Mouse (Mus musculus) stomach, embryonic 16.5 days (tissue): ENCODE measurements around the gene Kpna2. TPM values are rescaled to one million over a fixed set of nuclear protein-coding genes. Genes with fewer than 3 reads are reported as not detected.

ENCODE experiments used
- ATAC-seq: fragments of 200-750 bp; cut with Nextera tagmentation; 2 replicates; pipeline ENCODE4 v1.8.0; 2017; ENCODE audit warnings: moderate number of reproducible peaks, moderate TSS enrichment; ENCODE audit not compliant: insufficient read depth, low FRiP score
- H3K27ac ChIP-seq: fragments of 300-500 bp; sonication (generic); 2 replicates; pipeline ENCODE4 v1.5.1; 2014; ENCODE audit warnings: low read length
- H3K27me3 ChIP-seq: fragments of 300-500 bp; sonication (generic); 2 replicates; pipeline ENCODE4 v1.6.1; 2014; ENCODE audit warnings: low read length, control low read depth, mixed read lengths; ENCODE audit not compliant: control insufficient read depth, insufficient read depth
- H3K36me3 ChIP-seq: fragments of 300-500 bp; sonication (generic); 2 replicates; pipeline ENCODE4 v1.6.1; 2014; ENCODE audit warnings: low read length; ENCODE audit not compliant: control insufficient read depth, insufficient read depth
- H3K4me1 ChIP-seq: fragments of 300-500 bp; sonication (generic); 2 replicates; pipeline ENCODE4 v1.6.1; 2014; ENCODE audit warnings: low read length, control low read depth, mixed read lengths; ENCODE audit not compliant: control insufficient read depth, insufficient read depth
- H3K4me2 ChIP-seq: fragments of 300-500 bp; sonication (generic); 2 replicates; pipeline ENCODE4 v1.6.1; 2014; ENCODE audit warnings: low read depth, low read length, mixed read lengths
- H3K4me3 ChIP-seq: fragments of 300-500 bp; sonication (generic); replicated peaks from 2 replicates; pipeline ENCODE4 v1.5.1; 2014; ENCODE audit warnings: mild to moderate bottlenecking, low read length
- H3K9ac ChIP-seq: fragments of 300-500 bp; sonication (generic); 2 replicates; pipeline ENCODE4 v1.6.1; 2014; ENCODE audit warnings: low read length
- H3K9me3 ChIP-seq: fragments of 300-500 bp; sonication (generic); replicated peaks from 2 replicates; pipeline ENCODE4 v1.6.1; 2016; ENCODE audit warnings: low read length, control low read depth; ENCODE audit not compliant: control insufficient read depth
- WGBS: fragments of 180-500 bp; shearing (Covaris S2); extraction: QIAGEN DNeasy Blood & Tissue Kit; methylation state at CpG from one replicate; pipeline ENCODE4 v1.1.7; 2014; 5-methylcytosine and 5-hydroxymethylcytosine counted together
- polyA plus RNA-seq: library from polyadenylated mRNA; unstranded; fragments of >200 nt; fragmentation: Nextera tagmentation; extraction: Ambion mirVana; gene quantifications from 2 replicates; pipeline ENCODE4 v1.2.1, GENCODE M21; 2015

Gene Kpna2
- polyA plus RNA-seq, 1 experiment from 2014 or later, result 327 TPM

- Histone ChIP-seq H3K4me1 (peaks cover 11% of the 10 kb centered on the region; the same call in 1 of the 2 replicates), H3K27ac (no peak overlapping the region), H3K4me2 (no peak overlapping the region), H3K9ac (no peak overlapping the region), H3K27me3 (no peaks in the 10 kb centered on the region), H3K4me3 (no peak overlapping the region), H3K9me3 (no peaks in the 10 kb centered on the region), H3K36me3 (no peaks in the 10 kb centered on the region)
- WGBS, result 62% methylated on average over 8 of the region's 8 CpGs
- ATAC-seq, result no peak; the same call in 1 of the 2 replicates
These were observed 23.1 kb downstream of the Kpna2 start for GRCm38 (mm10) chr11:106976194-106976593.

- Histone ChIP-seq H3K27ac (no peak overlapping the region), H3K4me1 (peaks cover 11% of the 10 kb centered on the region; the same call in 1 of the 2 replicates), H3K9ac (no peak overlapping the region), H3K4me3 (no peak overlapping the region), H3K4me2 (no peak overlapping the region), H3K36me3 (no peaks in the 10 kb centered on the region), H3K27me3 (no peaks in the 10 kb centered on the region), H3K9me3 (no peaks in the 10 kb centered on the region)
- WGBS, result 37% methylated on average over 8 of the region's 8 CpGs
- ATAC-seq, result no peak
These were observed 23.7 kb downstream of the Kpna2 start for GRCm38 (mm10) chr11:106975419-106976177.

- Histone ChIP-seq H3K4me3 (no peak overlapping the region), H3K4me2 (no peak overlapping the region), H3K36me3 (no peaks in the 10 kb centered on the region), H3K27ac (no peak overlapping the region), H3K4me1 (peaks cover 11% of the 10 kb centered on the region; the same call in 1 of the 2 replicates), H3K9me3 (no peaks in the 10 kb centered on the region), H3K27me3 (no peaks in the 10 kb centered on the region), H3K9ac (no peak overlapping the region)
- ATAC-seq, result no peak
- 90% methylated on average over 2 of the region's 2 CpGs for WGBS
These were observed 24.9 kb downstream of the Kpna2 start for GRCm38 (mm10) chr11:106974440-106974839.

DNA sequence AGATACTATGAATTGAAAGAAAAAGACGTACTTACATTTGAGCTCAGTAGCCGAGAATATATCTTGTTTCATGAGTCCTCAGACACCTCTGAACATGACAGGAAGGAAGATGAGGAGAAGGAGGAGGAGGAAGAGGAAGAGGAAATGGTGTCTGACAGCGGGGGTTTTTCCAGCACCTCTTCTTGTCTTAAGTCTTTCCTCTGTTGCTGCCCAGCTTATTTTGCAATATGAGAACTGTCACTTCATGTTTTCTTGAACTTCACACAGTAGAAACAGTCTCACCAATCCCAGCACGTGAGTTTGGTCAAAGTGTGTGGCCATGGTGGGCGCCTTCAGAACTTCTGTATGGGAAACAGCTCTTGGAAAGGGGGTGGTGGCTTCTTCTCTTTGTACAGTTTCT, 26.3 kb downstream of the Kpna2 start:
- Histone ChIP-seq H3K4me1 (peaks cover 11% of the 10 kb centered on the region; the same call in 1 of the 2 replicates), H3K9ac (no peak overlapping the region)
- WGBS, result 80% methylated on average over 5 of the region's 5 CpGs

DNA sequence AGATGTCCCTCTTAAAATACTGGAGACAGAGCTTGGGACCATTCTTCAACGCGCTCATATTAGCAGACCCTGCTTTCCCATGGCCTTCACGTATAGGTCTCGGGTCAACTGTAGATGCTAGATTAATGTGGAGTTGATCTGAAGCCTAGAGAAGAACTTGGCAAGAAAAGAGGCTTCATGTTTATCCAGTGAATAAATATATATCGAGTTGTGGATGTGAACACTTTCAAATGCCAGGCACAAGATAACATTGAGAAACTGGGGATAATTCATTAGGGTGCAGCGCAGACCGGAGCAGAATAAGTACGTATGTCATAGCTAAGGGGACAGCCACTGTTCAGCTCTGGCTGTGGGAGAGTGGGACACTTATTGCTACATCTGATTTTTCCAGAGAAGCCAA, 29.5 kb downstream of the Kpna2 start:
- no peaks in the 10 kb centered on the region for H3K36me3 ChIP-seq
- no peak overlapping the region for H3K4me2 ChIP-seq
- peaks cover 6% of the 10 kb centered on the region; the same call in 1 of the 2 replicates for H3K4me1 ChIP-seq
- H3K27me3 ChIP-seq, result no peaks in the 10 kb centered on the region
- no peak overlapping the region for H3K4me3 ChIP-seq
- ATAC-seq, result no peak
- no peak overlapping the region for H3K9ac ChIP-seq
- 60% methylated on average over 8 of the region's 8 CpGs for WGBS
- no peaks in the 10 kb centered on the region for H3K9me3 ChIP-seq
- no peak overlapping the region for H3K27ac ChIP-seq

More for the DNA sequence above, 26.3 kb downstream of the Kpna2 start:
- Histone ChIP-seq H3K36me3 (no peaks in the 10 kb centered on the region), H3K27me3 (no peaks in the 10 kb centered on the region), H3K4me3 (no peak overlapping the region), H3K9me3 (no peaks in the 10 kb centered on the region), H3K4me2 (no peak overlapping the region), H3K27ac (no peak overlapping the region)
- ATAC-seq, result no peak

DNA sequence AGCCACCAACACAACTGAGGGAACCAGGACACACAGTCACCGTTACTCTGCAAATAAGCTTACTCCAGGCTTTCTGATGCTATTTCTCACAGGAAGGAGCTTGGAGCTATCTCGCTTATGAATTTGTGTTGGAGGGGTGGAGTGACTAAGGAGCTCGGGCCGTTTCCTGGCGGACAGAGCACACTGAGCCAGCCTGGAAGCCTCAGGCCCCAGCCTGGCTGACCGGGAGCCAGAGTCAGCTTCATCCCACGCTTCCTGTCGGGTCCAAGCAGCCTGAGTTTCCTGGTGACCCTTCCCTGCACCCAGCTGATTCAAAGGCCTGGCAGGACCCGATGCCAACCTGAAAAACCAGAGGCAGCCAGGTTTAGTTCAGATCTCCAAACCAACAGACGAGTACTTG, 31.7 kb downstream of the Kpna2 start:
- H3K27me3 ChIP-seq, result no peaks in the 10 kb centered on the region
- peak overlapping the region; percentile 1; the same call in 1 of the 2 replicates for H3K27ac ChIP-seq
- WGBS, result 50% methylated on average over 10 of the region's 10 CpGs
- no peaks in the 10 kb centered on the region for H3K36me3 ChIP-seq
- peaks cover 6% of the 10 kb centered on the region; the same call in 1 of the 2 replicates for H3K4me1 ChIP-seq
- no peak overlapping the region for H3K9ac ChIP-seq
- no peak overlapping the region for H3K4me2 ChIP-seq
- no peak overlapping the region for H3K4me3 ChIP-seq
- H3K9me3 ChIP-seq, result no peaks in the 10 kb centered on the region
- no peak for ATAC-seq

DNA sequence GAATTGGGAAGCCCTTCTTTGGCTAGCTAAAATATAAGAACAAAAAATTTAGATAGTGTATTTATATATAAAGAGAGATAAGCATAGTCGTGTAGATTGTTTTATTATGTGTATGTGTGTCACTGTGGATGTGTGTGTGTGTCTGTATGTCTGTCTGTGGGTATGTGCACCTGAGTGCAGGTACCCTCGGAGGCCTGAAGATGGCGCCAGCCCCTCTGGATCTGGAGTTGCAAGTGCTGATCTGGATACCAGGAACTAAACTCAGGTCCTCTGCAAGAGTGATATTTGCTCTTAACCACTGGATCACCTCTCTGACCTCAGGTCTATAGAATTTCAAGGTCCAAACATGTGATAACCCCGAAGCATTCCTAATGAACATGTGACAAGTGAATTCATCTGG, 33.5 kb downstream of the Kpna2 start:
- peaks cover 10% of the 10 kb centered on the region for H3K4me1 ChIP-seq
- H3K27me3 ChIP-seq, result no peaks in the 10 kb centered on the region
- no peak overlapping the region for H3K4me2 ChIP-seq
- ATAC-seq, result no peak
- H3K27ac ChIP-seq, result no peak overlapping the region
- H3K36me3 ChIP-seq, result no peaks in the 10 kb centered on the region
- no peaks in the 10 kb centered on the region for H3K9me3 ChIP-seq
- WGBS, result 87% methylated on average over 4 of the region's 4 CpGs
- H3K4me3 ChIP-seq, result no peak overlapping the region
- no peak overlapping the region for H3K9ac ChIP-seq

DNA sequence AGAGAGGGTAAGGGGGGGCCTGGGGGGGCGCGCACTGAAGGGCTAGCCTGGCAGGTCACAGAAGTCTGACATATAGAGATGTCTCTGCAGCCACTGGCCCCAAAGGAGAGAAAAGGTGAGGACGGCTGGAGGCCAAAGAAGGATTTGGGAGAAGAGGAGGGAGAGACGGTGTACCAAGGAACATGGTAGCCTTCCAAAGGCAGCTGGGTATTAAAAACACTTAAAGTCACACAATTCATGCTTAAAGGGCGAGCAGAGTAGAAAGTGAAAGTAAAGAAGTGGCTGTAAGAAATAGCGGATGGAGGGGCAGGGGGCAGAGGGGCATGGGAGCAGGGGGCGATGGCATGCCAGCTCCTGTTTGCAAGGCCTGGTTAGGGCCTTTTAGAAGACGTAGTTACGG, 37.0 kb downstream of the Kpna2 start:
- WGBS, result 78% methylated on average over 9 of the region's 9 CpGs
- Histone ChIP-seq H3K4me1 (peaks cover 9% of the 10 kb centered on the region), H3K4me3 (no peak overlapping the region), H3K9me3 (no peaks in the 10 kb centered on the region), H3K27ac (0 out of 2 replicates have a peak overlapping the region, but pooled peaks have one; percentile 31), H3K9ac (no peak overlapping the region), H3K27me3 (no peaks in the 10 kb centered on the region), H3K4me2 (no peak overlapping the region), H3K36me3 (no peaks in the 10 kb centered on the region)
- no peak for ATAC-seq

GRCm38 (mm10) chr11:106961471-106962081, 37.8 kb downstream of the Kpna2 start:
- H3K27me3 ChIP-seq, result no peaks in the 10 kb centered on the region
- H3K9ac ChIP-seq, result no peak overlapping the region
- peaks cover 10% of the 10 kb centered on the region for H3K4me1 ChIP-seq
- 0 out of 2 replicates have a peak, but pooled peaks have one; percentile 57 for ATAC-seq
- no peak overlapping the region for H3K4me2 ChIP-seq
- H3K27ac ChIP-seq, result peak overlapping the region; percentile 31
- no peak overlapping the region for H3K4me3 ChIP-seq
- WGBS, result 62% methylated on average over 13 of the region's 13 CpGs
- H3K9me3 ChIP-seq, result no peaks in the 10 kb centered on the region
- H3K36me3 ChIP-seq, result no peaks in the 10 kb centered on the region
